In the genomic region with DNA sequence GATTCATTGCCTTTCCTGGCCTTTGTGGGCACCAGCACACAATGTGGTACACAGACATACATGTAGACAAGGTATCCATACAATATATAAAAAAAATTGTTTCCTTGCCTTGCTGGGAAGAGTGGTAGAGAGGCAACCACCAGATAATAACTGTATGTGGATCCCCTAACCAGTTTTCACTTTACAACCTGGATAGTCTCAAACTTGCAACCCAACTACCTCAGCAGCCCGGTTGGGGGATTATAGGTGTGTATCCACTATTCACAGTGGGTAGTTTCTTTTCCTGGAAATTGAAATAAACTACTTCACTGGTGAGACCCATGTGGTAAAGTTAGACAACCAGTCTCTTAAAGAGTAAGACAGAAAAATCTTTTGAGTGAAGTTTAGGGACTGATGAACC, we compare ENCODE assay signal across 25 mouse cellular contexts. TPM values are rescaled to one million over a fixed set of nuclear protein-coding genes. Genes with fewer than 3 reads are reported as not detected.
"Had no signal": no experiment of that assay in that cellular context is flagged by ENCODE, and none has a peak within 500 bp of the region (broad histone marks: within the 10 kb centered on the region; RNA-seq: fewer than 3 reads in every experiment).

No protein-coding gene starts in this region.

- H3K9me3 ChIP-seq: heart, embryonic 10.5 days; heart, embryonic 12.5 days; hindbrain, embryonic 10.5 days; hindbrain, embryonic 12.5 days; hindbrain, embryonic 15.5 days; intestine, embryonic 15.5 days; limb, embryonic 13.5 days; limb, embryonic 15.5 days; liver, embryonic 12.5 days had no signal

- H3K27ac ChIP-seq: gastrocnemius, adult 2 months; heart, embryonic 10.5 days; hindbrain, embryonic 12.5 days; hindbrain, embryonic 15.5 days; intestine, embryonic 15.5 days; layer of hippocampus, adult 2 months; limb, embryonic 13.5 days; limb, embryonic 15.5 days; liver, embryonic 12.5 days had no signal

- H3K4me1 ChIP-seq: heart, embryonic 10.5 days; heart, embryonic 12.5 days; hindbrain, embryonic 15.5 days; intestine, embryonic 15.5 days; limb, embryonic 13.5 days; liver, embryonic 12.5 days had no signal

- H3K4me3 ChIP-seq: gastrocnemius, adult 2 months; heart, embryonic 10.5 days; heart, embryonic 12.5 days; hindbrain, embryonic 10.5 days; hindbrain, embryonic 12.5 days; hindbrain, embryonic 15.5 days; intestine, embryonic 15.5 days; layer of hippocampus, adult 2 months; limb, embryonic 13.5 days; limb, embryonic 15.5 days; liver, embryonic 12.5 days had no signal

- H3K4me2 ChIP-seq: heart, embryonic 12.5 days; hindbrain, embryonic 12.5 days; hindbrain, embryonic 15.5 days; intestine, embryonic 15.5 days; limb, embryonic 13.5 days; limb, embryonic 15.5 days; liver, embryonic 12.5 days had no signal

- DNase-seq: gastrocnemius, adult 2 months; gastrocnemius, postnatal 10 days; gastrocnemius, postnatal 25 days; heart, adult 18-20 months; heart, postnatal 10 days; heart, postnatal 4 days; kidney, adult 18-20 months; kidney, adult 8-10 months; kidney, postnatal 10 days; kidney, postnatal 25 days; kidney, postnatal 4 days; layer of hippocampus, postnatal 36 days; left cerebral cortex, postnatal 4 days had no signal

- ATAC-seq: inflammation-experienced regulatory T-cells, adult 6 months; intestine, embryonic 15.5 days; intestine, postnatal 0 days; liver, embryonic 12.5 days had no signal

- H3K9ac ChIP-seq: heart, embryonic 12.5 days; hindbrain, embryonic 12.5 days; hindbrain, embryonic 15.5 days; intestine, embryonic 15.5 days; limb, embryonic 13.5 days; limb, embryonic 15.5 days; liver, embryonic 12.5 days had no signal

- H3K27me3 ChIP-seq: heart, embryonic 12.5 days; hindbrain, embryonic 12.5 days; hindbrain, embryonic 15.5 days; intestine, embryonic 15.5 days; limb, embryonic 13.5 days; limb, embryonic 15.5 days; liver, embryonic 12.5 days had no signal

RNA-seq across cellular contexts. Expression of a gene that starts 33.2 kb away (rescaled TPM):
- polyA plus RNA-seq: inflammation-experienced regulatory T-cells, adult 6 months had no signal
